Mouse (Mus musculus): ENCODE measurements around the gene Slc29a2. TPM values are rescaled to one million over a fixed set of nuclear protein-coding genes. Genes with fewer than 3 reads are reported as not detected.
A peak's percentile ranks its signal among the peaks of the same experiment; 100 is the strongest.

The Slc29a2 gene
- total RNA-seq, 2 experiments from 2014 or later, result 4.0 to 7.3 TPM

DNA sequence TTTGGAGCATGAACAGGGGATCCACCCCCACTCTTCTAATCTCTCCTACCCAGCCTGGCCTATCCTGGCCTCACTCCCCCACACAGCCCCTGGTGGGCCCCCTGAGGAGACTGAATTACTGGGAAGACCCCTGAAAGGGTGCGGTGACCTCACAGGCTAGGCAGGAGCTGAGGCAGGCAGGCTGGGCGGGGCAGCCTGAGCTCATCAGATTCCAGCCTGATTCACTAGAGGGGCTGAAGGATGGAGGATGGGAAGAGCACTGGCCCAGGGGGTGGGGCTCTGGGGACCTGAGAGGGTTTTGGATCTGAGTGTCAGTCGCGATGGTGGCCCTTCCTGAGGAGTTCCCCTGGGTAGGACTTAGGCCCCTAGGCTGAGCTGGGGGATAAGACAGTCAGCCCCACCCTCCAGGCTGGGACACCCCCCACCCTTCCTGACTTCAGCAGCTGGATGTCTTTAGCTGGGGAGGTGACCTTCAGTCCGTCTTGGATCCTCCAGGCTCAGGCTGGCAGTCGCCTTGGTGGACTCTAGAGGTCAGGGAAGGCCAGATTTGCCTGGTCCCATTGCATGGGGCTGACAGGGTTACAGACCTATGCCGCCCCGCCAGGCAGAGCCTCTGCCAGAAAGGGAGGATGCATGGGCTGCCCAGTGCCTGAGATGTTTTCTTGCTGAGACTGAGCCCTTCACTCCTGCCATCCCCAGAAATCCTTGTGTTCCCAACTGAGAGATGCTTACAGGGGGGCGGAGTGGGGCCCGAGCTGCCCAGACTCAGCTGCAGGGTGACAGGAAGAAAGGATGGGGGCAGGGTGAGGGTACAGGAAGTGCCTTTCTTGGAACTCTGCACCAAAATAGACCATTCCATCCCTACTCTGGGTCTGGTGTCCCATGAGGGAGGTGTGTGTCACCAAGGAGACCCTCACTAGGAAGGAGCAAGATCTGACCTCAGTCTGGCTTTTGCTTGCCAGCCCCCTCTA, 35.4 kb downstream of the Slc29a2 start:
- DNase-seq, result peak; percentile 34

DNA sequence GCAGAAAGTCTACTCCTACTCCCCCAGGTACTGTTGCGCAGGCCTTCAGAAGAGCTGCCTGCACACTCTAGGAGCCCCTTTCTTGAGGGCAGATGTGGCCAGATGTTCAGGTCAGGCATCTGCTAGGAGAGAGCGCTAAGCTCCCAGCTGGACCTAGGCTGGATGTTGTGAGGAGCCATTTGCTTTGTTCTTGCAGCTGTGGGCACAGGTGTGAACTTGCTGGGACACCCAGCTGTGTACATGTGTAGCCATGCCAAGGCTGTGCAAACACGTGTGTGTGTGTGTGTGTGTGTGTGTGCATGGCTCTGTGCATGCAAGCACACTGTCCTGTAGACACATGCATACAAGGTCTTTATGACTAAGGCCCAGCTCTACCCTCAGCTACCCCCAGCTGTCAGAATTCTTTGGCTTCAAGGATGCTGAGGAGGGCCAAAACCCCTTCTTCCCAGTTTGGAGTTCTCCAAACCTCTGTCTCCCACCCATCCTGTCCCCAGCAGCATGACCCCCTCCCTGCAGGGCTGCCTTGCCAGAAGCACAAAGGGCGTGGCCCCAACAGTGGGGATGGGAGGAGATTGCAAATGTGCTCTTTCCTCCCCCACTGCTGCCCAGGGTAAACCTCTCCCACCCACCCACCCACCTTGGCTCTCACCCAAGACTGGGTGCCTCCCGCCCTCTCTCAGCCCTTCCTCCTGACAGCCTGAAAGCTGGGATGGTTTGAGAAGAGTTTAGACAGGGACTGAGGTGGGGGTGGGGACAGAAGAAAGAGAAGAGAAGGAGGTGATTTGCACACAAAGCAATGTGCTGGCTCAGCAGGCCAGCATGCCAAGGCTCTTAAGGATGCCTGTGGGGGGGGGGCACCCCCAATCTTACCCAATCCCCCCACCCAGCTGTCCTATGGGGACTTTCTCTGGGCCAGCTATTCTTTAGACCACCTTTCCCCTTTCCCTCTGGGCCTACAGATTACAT, 37.0 kb downstream of the Slc29a2 start:
- DNase-seq, result no peak

- no peak for DNase-seq
Observed at GRCm38 (mm10) chr19:5062041-5062440, 38.4 kb downstream of the Slc29a2 start.

DNA sequence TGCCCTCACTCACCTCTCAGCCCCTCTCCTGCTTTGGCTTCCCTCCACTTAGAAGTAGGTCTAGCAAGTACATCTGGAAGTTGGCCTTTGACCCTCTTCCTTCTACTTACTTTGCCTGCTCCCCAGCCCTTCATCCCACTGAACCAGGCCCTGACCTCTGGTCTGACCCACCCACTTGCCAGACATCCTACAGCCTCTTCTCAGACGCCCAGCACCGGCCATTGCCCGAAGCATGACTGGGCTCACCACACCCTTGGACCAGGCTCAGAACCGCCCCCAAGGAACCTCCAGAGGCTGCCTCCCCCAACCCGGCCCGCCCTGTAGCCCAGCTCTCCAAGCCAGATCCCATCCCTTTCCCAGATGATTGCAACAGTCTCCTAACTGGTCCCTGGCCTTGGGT, 38.8 kb downstream of the Slc29a2 start:
- peak; percentile 43 for DNase-seq

DNA sequence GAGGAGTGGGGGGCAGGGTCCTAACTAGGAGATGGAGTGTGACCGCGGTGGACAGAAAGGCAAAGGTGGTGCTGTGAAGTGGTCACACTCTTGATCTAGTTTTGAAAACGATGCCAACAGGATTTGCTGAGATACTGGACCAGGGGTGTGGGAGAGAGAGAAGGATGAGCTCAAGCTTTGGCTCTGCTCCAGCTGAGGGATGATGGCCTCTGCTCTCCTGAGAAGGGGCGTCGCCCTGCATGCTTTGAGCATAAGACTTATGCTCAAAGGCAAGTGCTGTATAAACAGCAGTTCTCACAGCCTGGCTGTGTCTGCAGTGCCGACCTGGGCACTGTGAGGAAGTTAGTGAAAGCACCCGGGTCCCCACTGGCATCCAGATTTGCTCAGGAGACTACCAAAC, 41.4 kb downstream of the Slc29a2 start:
- DNase-seq, result no peak

DNA sequence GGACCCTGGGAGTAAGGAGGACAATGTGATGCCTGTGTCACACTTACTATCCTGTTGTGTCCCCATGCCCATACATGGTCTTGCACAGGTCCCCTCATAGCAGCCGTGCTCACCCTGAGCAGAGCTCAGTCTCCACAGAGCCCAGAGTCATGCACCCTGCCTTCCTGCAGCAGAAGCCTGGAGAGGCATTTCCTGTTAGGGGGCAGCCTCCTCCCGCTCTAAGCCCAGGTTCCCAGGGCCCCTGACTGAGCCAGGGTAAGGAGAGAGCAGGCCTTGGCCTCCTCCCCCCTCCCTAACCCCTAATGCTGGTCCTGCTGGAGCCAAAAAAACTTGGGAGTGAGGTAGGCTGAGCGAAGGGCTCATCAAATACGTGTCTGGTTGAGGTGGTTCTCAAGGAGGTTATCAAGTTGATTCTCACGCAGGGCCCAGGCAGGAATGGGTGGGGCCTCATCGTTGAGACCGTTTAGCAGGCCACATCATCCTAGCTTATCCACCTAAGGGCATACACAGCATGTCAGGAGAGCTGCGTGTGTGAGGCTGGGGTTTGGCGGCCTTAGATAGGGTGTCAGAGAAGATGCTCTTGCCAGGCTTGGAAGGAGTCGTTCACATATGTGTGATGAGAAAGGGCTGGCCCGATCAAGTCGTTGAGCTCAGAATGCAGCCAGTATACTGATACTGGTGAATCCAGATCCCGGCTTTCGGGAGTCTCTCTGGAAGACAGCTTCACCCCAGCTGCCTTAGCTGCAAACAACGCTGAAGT, 43.6 kb downstream of the Slc29a2 start:
- DNase-seq, result no peak

GRCm38 (mm10) chr19:5067867-5068569, 44.4 kb downstream of the Slc29a2 start, which contains the start of gene Cd248:
Gene Cd248, plus strand, starts transcription at chr19:5068078.
- peak; percentile 84 for DNase-seq

DNA sequence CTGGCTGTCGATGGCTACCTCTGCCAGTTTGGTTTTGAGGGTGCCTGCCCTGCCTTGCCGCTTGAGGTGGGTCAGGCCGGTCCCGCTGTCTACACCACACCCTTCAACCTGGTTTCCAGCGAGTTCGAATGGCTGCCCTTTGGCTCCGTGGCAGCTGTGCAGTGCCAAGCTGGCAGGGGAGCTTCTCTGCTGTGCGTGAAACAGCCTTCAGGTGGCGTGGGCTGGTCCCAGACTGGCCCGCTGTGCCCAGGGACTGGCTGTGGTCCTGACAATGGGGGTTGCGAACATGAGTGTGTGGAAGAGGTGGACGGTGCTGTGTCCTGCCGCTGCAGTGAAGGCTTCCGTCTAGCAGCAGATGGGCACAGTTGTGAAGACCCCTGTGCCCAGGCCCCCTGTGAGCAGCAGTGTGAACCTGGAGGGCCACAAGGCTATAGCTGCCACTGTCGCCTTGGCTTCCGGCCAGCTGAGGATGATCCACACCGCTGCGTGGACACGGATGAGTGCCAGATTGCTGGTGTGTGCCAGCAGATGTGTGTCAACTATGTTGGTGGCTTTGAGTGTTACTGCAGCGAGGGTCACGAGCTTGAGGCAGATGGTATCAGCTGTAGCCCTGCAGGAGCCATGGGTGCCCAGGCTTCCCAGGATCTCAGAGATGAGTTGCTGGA, 45.0 kb downstream of the Slc29a2 start:
- DNase-seq, result peak; percentile 32

- DNase-seq, result no peak
Observed at GRCm38 (mm10) chr19:5069486-5069885, 45.8 kb downstream of the Slc29a2 start.

DNA sequence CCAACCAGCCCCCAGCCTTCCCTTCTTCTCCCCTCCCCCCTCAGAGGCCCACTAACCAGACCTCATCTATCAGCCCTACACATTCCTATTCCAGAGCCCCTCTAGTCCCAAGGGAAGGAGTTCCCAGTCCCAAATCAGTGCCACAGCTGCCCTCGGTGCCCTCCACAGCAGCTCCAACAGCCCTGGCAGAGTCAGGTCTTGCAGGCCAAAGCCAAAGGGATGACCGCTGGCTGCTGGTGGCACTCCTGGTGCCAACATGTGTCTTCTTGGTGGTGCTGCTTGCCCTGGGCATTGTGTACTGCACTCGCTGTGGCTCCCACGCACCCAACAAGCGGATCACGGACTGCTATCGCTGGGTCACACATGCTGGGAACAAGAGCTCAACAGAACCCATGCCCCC, 46.3 kb downstream of the Slc29a2 start:
- DNase-seq, result no peak

DNA sequence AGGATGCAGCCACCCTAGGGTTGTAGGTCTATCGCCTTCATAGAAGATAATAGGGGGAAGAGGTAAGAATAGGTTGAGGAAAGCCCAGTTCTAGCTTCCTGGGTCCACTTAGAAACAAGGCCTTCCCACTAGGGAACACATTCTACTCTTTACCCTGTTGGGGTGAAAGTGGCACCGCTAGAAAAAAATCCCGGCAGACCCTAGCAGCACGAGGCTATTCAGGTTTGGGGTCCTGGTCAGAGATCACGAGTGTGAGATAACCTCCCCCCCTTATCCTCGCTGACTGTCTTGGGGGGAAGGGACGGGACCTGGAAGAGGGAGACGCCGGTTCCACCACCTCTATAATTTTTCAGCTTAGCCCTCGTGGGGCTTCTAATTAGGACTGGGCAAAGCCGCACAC, 47.4 kb downstream of the Slc29a2 start:
- no peak for DNase-seq

DNA sequence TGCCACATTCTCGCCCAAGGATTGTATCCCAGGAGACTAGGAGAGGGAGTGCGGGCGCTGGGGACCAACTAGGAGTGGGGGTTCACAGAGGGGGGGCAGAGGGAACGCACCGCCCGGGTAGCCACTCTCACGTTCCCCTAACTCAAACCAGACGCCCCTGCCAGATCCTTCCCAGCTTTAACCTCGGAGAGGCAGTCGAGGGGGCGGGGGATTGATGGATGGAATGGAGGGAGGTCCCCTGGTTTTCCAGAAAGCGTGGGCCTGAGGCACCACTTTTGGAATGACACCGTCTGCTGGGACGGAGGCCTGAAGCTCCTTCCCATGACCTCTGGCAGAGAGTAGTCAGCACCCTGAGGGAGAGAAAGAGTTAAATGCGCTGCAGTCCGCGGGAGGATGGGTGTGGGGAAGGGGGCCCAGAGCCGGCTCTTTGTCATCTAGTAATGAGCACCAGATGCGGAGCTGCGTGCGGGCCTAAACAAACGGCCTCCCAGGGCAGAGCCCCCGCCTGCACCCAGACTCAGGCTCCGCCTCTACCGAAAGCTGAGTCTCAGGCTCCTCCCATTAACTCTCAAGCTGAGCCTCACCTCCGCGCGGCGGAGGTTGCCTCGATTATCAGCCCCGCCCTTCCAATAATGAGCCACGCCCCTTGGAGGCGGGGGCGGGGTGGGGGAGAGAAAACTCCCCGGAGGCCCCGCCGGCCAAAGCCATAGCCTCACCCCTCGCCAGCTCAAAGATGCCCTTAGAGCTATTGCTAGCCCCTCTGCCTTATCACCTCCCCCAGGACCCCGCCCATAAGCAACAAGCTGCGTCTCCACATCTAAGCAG, 48.1 kb downstream of the Slc29a2 start:
- peak; percentile 56 for DNase-seq

GRCm38 (mm10) chr19:5072389-5073019, 48.8 kb downstream of the Slc29a2 start:
- no peak for DNase-seq

GRCm38 (mm10) chr19:5073028-5073427, 49.4 kb downstream of the Slc29a2 start:
- DNase-seq, result peak; percentile 68

- no peak for DNase-seq
Observed at GRCm38 (mm10) chr19:5073518-5073917, 49.9 kb downstream of the Slc29a2 start.

- no peak for DNase-seq
Observed at GRCm38 (mm10) chr19:5079279-5079678, 55.6 kb downstream of the Slc29a2 start.

Data from gastrocnemius, postnatal 10 days (tissue).